Mouse (Mus musculus): Measurements from ENCODE around the gene Lpin1.

GRCm38 (mm10) chr12:16587767-16588166 lies 23.0 kb downstream of the Lpin1 start:
- TF ChIP-seq POLR2A (IDR thresholded peaks at IDR 0.05; ENCODE audit: extremely low read depth, insufficient read depth, low read length) (no peak), CTCF (IDR thresholded peaks at IDR 0.05; ENCODE audit: extremely low read depth, insufficient read depth, low read length) (no peak)

All from cortical plate, adult 2 months (tissue).